In genomic region chr3:107577810-107578390, GRCm38 (mm10) we compare ENCODE assay signal across 21 mouse cellular contexts. TPM values are rescaled to one million over a fixed set of nuclear protein-coding genes. Genes with fewer than 3 reads are reported as not detected.
A peak's percentile ranks its signal among the peaks of the same experiment; 100 is the strongest.
DNase-seq lines count a peak whose midpoint lies in the region; ATAC-seq and TF ChIP-seq lines count a peak whose summit lies in the region.
"Had no signal": no experiment of that assay in that cellular context is flagged by ENCODE, and none has a peak within 500 bp of the region (broad histone marks: within the 10 kb centered on the region; RNA-seq: fewer than 3 reads in every experiment).

No protein-coding gene starts in this region.

- no peak overlapping the region for H3K4me2 ChIP-seq in forebrain, embryonic 11.5 days (ENCODE audit: low read depth, low read length, severe bottlenecking)
- no peak overlapping the region for H3K4me2 ChIP-seq in forebrain, embryonic 16.5 days (ENCODE audit: low read length)
- H3K4me2 ChIP-seq in intestine, postnatal 0 days (replicated peaks; ENCODE audit: low read depth), result no peak overlapping the region
- H3K4me2 ChIP-seq: hindbrain, embryonic 13.5 days; midbrain, embryonic 13.5 days had no signal

- no peaks in the 10 kb centered on the region for H3K79me2 ChIP-seq in MEL (ENCODE audit: control insufficient read depth, insufficient read depth, low read length, poor library complexity)

- no peak for TF ChIP-seq EP300 in MEL (IDR thresholded peaks at IDR 0.05; ENCODE audit: low read depth in 1 of 2, low read length in 2 of 2)

- intact Hi-C loops in heart, postnatal 36 days (cut with DNase I), result no loop called here

- WGBS in forebrain, embryonic 11.5 days, result 36% methylated on average over 3 of the region's 3 CpGs
- 50% methylated on average over 3 of the region's 3 CpGs for WGBS in forebrain, embryonic 16.5 days
- WGBS in intestine, postnatal 0 days, result 7% methylated on average over 3 of the region's 3 CpGs

- DNase-seq in forebrain, embryonic 11.5 days (ENCODE audit: low spot score), result peak; percentile 45
- peak; percentile 6 for DNase-seq in MEL (ENCODE audit: low read depth, low spot score)
- no peak for DNase-seq in heart, postnatal 36 days
- DNase-seq in gastrocnemius, postnatal 4 days (ENCODE audit: low spot score in 2 of 2), result no peak
- DNase-seq in layer of hippocampus, adult 8-10 months (ENCODE audit: low spot score in 2 of 2), result no peak
- DNase-seq: cerebellum, postnatal 25 days; kidney, adult 9 months; lung, postnatal 14 days had no signal

- no peak overlapping the region for H3K4me3 ChIP-seq in forebrain, embryonic 11.5 days (ENCODE audit: low read depth, low read length)
- no peak overlapping the region for H3K4me3 ChIP-seq in forebrain, embryonic 16.5 days (replicated peaks; ENCODE audit: low read length)
- no peak overlapping the region for H3K4me3 ChIP-seq in MEL (ENCODE audit: control insufficient read depth in 1 of 2, insufficient read depth in 1 of 2, low read depth in 2 of 2, low read length in 2 of 2)
- H3K4me3 ChIP-seq in intestine, postnatal 0 days (ENCODE audit: low read depth, low read length), result no peak overlapping the region
- H3K4me3 ChIP-seq: erythroblast, embryonic 14.5 days; hindbrain, embryonic 13.5 days; midbrain, embryonic 13.5 days had no signal

- no peak for TF ChIP-seq POLR2A in MEL (IDR thresholded peaks at IDR 0.05; ENCODE audit: control insufficient read depth in 1 of 2, insufficient read depth in 1 of 2, low read depth in 1 of 2, low read length in 2 of 2, poor library complexity in 1 of 2)

- no peak for TF ChIP-seq RAD21 in MEL (IDR thresholded peaks at IDR 0.05; ENCODE audit: low read depth, low read length)

- no peaks in the 10 kb centered on the region for H3K36me3 ChIP-seq in forebrain, embryonic 11.5 days (ENCODE audit: control insufficient read depth, insufficient read depth, low read length)
- H3K36me3 ChIP-seq in forebrain, embryonic 16.5 days (ENCODE audit: control insufficient read depth, insufficient read depth), result no peaks in the 10 kb centered on the region
- H3K36me3 ChIP-seq in MEL (ENCODE audit: control insufficient read depth in 1 of 2, insufficient read depth in 2 of 2, low read length in 2 of 2), result no peaks in the 10 kb centered on the region
- no peaks in the 10 kb centered on the region for H3K36me3 ChIP-seq in intestine, postnatal 0 days (ENCODE audit: control insufficient read depth, insufficient read depth)
- H3K36me3 ChIP-seq: hindbrain, embryonic 13.5 days; midbrain, embryonic 13.5 days had no signal

- no peak overlapping the region for H3K9ac ChIP-seq in forebrain, embryonic 11.5 days (ENCODE audit: low read length)
- no peak overlapping the region for H3K9ac ChIP-seq in forebrain, embryonic 16.5 days (replicated peaks; ENCODE audit: low read depth, low read length)
- H3K9ac ChIP-seq in MEL (ENCODE audit: control insufficient read depth, low read depth, low read length, poor library complexity, severe bottlenecking), result no peak overlapping the region
- H3K9ac ChIP-seq in intestine, postnatal 0 days (ENCODE audit: low read depth, low read length), result no peak overlapping the region
- H3K9ac ChIP-seq: hindbrain, embryonic 13.5 days; midbrain, embryonic 13.5 days had no signal

- no peak overlapping the region for H3K27ac ChIP-seq in forebrain, embryonic 11.5 days (ENCODE audit: low read depth, low read length)
- H3K27ac ChIP-seq in forebrain, embryonic 16.5 days (ENCODE audit: low read length), result no peak overlapping the region
- H3K27ac ChIP-seq in MEL (ENCODE audit: control insufficient read depth, low read depth, low read length), result no peak overlapping the region
- no peak overlapping the region for H3K27ac ChIP-seq in intestine, postnatal 0 days (ENCODE audit: low read depth, low read length)
- H3K27ac ChIP-seq: hindbrain, embryonic 13.5 days; midbrain, embryonic 13.5 days had no signal

- no peak for ATAC-seq in forebrain, embryonic 11.5 days (replicated peaks; ENCODE audit: low FRiP score)
- no peak for ATAC-seq in forebrain, embryonic 16.5 days
- peak; percentile 63 for ATAC-seq in intestine, postnatal 0 days
- peak; percentile 84 for ATAC-seq in megakaryocyte progenitor cell, adult 5-6 weeks (replicated peaks; ENCODE audit: poor library complexity)

- H3K9me3 ChIP-seq in forebrain, embryonic 11.5 days (ENCODE audit: control insufficient read depth, low read length), result no peaks in the 10 kb centered on the region
- H3K9me3 ChIP-seq in forebrain, embryonic 16.5 days (ENCODE audit: control insufficient read depth, low read length), result no peaks in the 10 kb centered on the region
- H3K9me3 ChIP-seq in MEL (replicated peaks; ENCODE audit: insufficient read depth, low read length), result no peaks in the 10 kb centered on the region
- no peaks in the 10 kb centered on the region for H3K9me3 ChIP-seq in intestine, postnatal 0 days (ENCODE audit: control insufficient read depth)
- H3K9me3 ChIP-seq: hindbrain, embryonic 13.5 days; midbrain, embryonic 13.5 days had no signal

- H3K4me1 ChIP-seq in forebrain, embryonic 11.5 days (replicated peaks; ENCODE audit: control insufficient read depth, insufficient read depth, low read length), result 0 out of 2 replicates have a peak, but pooled peaks cover 2% of the 10 kb centered on the region
- peaks cover 5% of the 10 kb centered on the region for H3K4me1 ChIP-seq in forebrain, embryonic 16.5 days (replicated peaks; ENCODE audit: control insufficient read depth, insufficient read depth, low read length)
- no peaks in the 10 kb centered on the region for H3K4me1 ChIP-seq in MEL (ENCODE audit: control insufficient read depth in 1 of 2, insufficient read depth in 2 of 2, low read length in 2 of 2)
- H3K4me1 ChIP-seq in intestine, postnatal 0 days (replicated peaks; ENCODE audit: control insufficient read depth, insufficient read depth, low read length), result peaks cover 4% of the 10 kb centered on the region; the same call in 1 of the 2 replicates

- peaks cover 33% of the 10 kb centered on the region for H3K27me3 ChIP-seq in forebrain, embryonic 11.5 days (ENCODE audit: control insufficient read depth, insufficient read depth, low read length)
- H3K27me3 ChIP-seq in forebrain, embryonic 16.5 days (replicated peaks; ENCODE audit: control insufficient read depth, insufficient read depth, low read length), result peaks cover 40% of the 10 kb centered on the region
- H3K27me3 ChIP-seq in MEL (ENCODE audit: control insufficient read depth in 1 of 2, insufficient read depth in 2 of 2, low read length in 2 of 2), result peaks cover 0 to 11% of the 10 kb centered on the region in 2 experiments; a peak in 2 of 4 replicates
- peaks cover 43% of the 10 kb centered on the region for H3K27me3 ChIP-seq in intestine, postnatal 0 days (replicated peaks; ENCODE audit: control insufficient read depth, insufficient read depth, low read length)

- TF ChIP-seq CTCF in MEL (IDR thresholded peaks at IDR 0.05 in 2 of 3, conservative IDR thresholded peaks at IDR 0.05 in 1 of 3; ENCODE audit: control insufficient read depth in 1 of 3, insufficient read depth in 1 of 3, low read depth in 2 of 3, low read length in 3 of 3, poor library complexity in 1 of 3, severe bottlenecking in 1 of 3), result no peak
- TF ChIP-seq CTCF in intestine, postnatal 0 days (IDR thresholded peaks at IDR 0.05; ENCODE audit: low read depth), result no peak

RNA-seq across cellular contexts. Expression of gene Alx3, which starts 16.9 kb away (rescaled TPM):
- polyA plus RNA-seq in forebrain, embryonic 11.5 days (2014; fragmentation: Nextera tagmentation; extraction: Ambion mirVana), result 14.7 and 16.9 TPM in 2 replicates
- polyA plus RNA-seq in forebrain, embryonic 16.5 days (2015; fragmentation: Nextera tagmentation; extraction: Ambion mirVana), result 2.7 and 4.9 TPM in 2 replicates
- not detected in 2 replicates for total RNA-seq in MEL (2012; rRNA removed)
- polyA plus RNA-seq in MEL (2012; ENCODE audit: insufficient read depth in 1 of 2, insufficient read length in 2 of 2, low read depth in 1 of 2, low replicate concordance in 2 of 2, missing spikeins in 1 of 2), result not detected
- polyA plus RNA-seq in intestine, postnatal 0 days (2015; fragmentation: Nextera tagmentation; extraction: Ambion mirVana), result not detected in 2 replicates
- total RNA-seq in megakaryocyte progenitor cell, adult 5-6 weeks (2015), result not detected in 2 replicates
- not detected in 2 replicates for total RNA-seq in megakaryocyte progenitor cell, adult 5-6 weeks (2017)
- not detected for total RNA-seq in heart, postnatal 36 days (2021)
- total RNA-seq in gastrocnemius, postnatal 4 days (2021), result not detected
- total RNA-seq in layer of hippocampus, adult 8-10 months (2022), result 1 to 10 TPM in 1 of 4 experiments, under 1 TPM in 2, not detected in 1; 0.45 to 1.4 (median 0.83) TPM
- total RNA-seq: heart, adult 8-10 months had no signal
- polyA plus RNA-seq: erythroblast, embryonic 14.5 days; spleen, adult 2 months had no signal

RNA-seq across cellular contexts. Expression of gene Ubl4b, which starts 23.0 kb away (rescaled TPM):
- polyA plus RNA-seq in forebrain, embryonic 11.5 days (2014; fragmentation: Nextera tagmentation; extraction: Ambion mirVana), result not detected in 2 replicates
- not detected in 2 replicates for polyA plus RNA-seq in forebrain, embryonic 16.5 days (2015; fragmentation: Nextera tagmentation; extraction: Ambion mirVana)
- total RNA-seq in MEL (2012; rRNA removed), result not detected in 2 replicates
- polyA plus RNA-seq in MEL (2012; ENCODE audit: insufficient read depth in 1 of 2, insufficient read length in 2 of 2, low read depth in 1 of 2, low replicate concordance in 2 of 2, missing spikeins in 1 of 2), result not detected
- not detected in 2 replicates for polyA plus RNA-seq in intestine, postnatal 0 days (2015; fragmentation: Nextera tagmentation; extraction: Ambion mirVana)
- total RNA-seq in megakaryocyte progenitor cell, adult 5-6 weeks (2015), result not detected in 2 replicates
- not detected in 2 replicates for total RNA-seq in megakaryocyte progenitor cell, adult 5-6 weeks (2017)
- total RNA-seq in heart, postnatal 36 days (2021), result not detected
- not detected for total RNA-seq in gastrocnemius, postnatal 4 days (2021)
- not detected for total RNA-seq in layer of hippocampus, adult 8-10 months (2022)
- total RNA-seq: heart, adult 8-10 months; layer of hippocampus, postnatal 14 days had no signal
- polyA plus RNA-seq: brain, embryonic 14.5 days; erythroblast, embryonic 14.5 days; hindbrain, embryonic 13.5 days; midbrain, embryonic 13.5 days; neural tube, embryonic 11.5 days; spleen, adult 2 months had no signal

RNA-seq across cellular contexts. Expression of gene Gm10961, which starts 53.2 kb away (rescaled TPM):
- polyA plus RNA-seq in forebrain, embryonic 11.5 days (2014; fragmentation: Nextera tagmentation; extraction: Ambion mirVana), result not detected in 2 replicates
- not detected in 2 replicates for polyA plus RNA-seq in forebrain, embryonic 16.5 days (2015; fragmentation: Nextera tagmentation; extraction: Ambion mirVana)
- not detected in 2 replicates for total RNA-seq in MEL (2012; rRNA removed)
- not detected for polyA plus RNA-seq in MEL (2012; ENCODE audit: insufficient read depth in 1 of 2, insufficient read length in 2 of 2, low read depth in 1 of 2, low replicate concordance in 2 of 2, missing spikeins in 1 of 2)
- not detected in 2 replicates for polyA plus RNA-seq in intestine, postnatal 0 days (2015; fragmentation: Nextera tagmentation; extraction: Ambion mirVana)
- not detected in 2 replicates for total RNA-seq in megakaryocyte progenitor cell, adult 5-6 weeks (2015)
- not detected in 2 replicates for total RNA-seq in megakaryocyte progenitor cell, adult 5-6 weeks (2017)
- not detected for total RNA-seq in heart, postnatal 36 days (2021)
- total RNA-seq in gastrocnemius, postnatal 4 days (2021), result not detected
- not detected for total RNA-seq in layer of hippocampus, adult 8-10 months (2022)
- total RNA-seq: heart, adult 8-10 months; layer of hippocampus, postnatal 14 days had no signal
- polyA plus RNA-seq: brain, embryonic 14.5 days; erythroblast, embryonic 14.5 days; frontal cortex, adult 2 months; hindbrain, embryonic 13.5 days; limb, embryonic 11.5 days; midbrain, embryonic 13.5 days; neural tube, embryonic 11.5 days; spleen, adult 2 months had no signal

RNA-seq across cellular contexts. Expression of gene Strip1, which starts 53.6 kb away (rescaled TPM):
- polyA plus RNA-seq in forebrain, embryonic 11.5 days (2014; fragmentation: Nextera tagmentation; extraction: Ambion mirVana), result 92.2 and 100 TPM in 2 replicates
- 145 and 148 TPM in 2 replicates for polyA plus RNA-seq in forebrain, embryonic 16.5 days (2015; fragmentation: Nextera tagmentation; extraction: Ambion mirVana)
- 19.8 and 20.2 TPM in 2 replicates for total RNA-seq in MEL (2012; rRNA removed)
- 10 to 100 TPM in 1 of 2 experiments, not detected in 1; 32.9 TPM for polyA plus RNA-seq in MEL (2012; ENCODE audit: insufficient read depth in 1 of 2, insufficient read length in 2 of 2, low read depth in 1 of 2, low replicate concordance in 2 of 2, missing spikeins in 1 of 2)
- polyA plus RNA-seq in intestine, postnatal 0 days (2015; fragmentation: Nextera tagmentation; extraction: Ambion mirVana), result 17.8 and 18.0 TPM in 2 replicates
- total RNA-seq in megakaryocyte progenitor cell, adult 5-6 weeks (2015), result 18.5 and 19.7 TPM in 2 replicates
- total RNA-seq in megakaryocyte progenitor cell, adult 5-6 weeks (2017), result 18.5 and 26.1 TPM in 2 replicates
- total RNA-seq in heart, postnatal 36 days (2021), result 10 to 100 TPM; 19.3 to 20.5 TPM
- 10 to 100 TPM; 26.6 to 31.5 TPM for total RNA-seq in gastrocnemius, postnatal 4 days (2021)
- total RNA-seq in layer of hippocampus, adult 8-10 months (2022), result 10 to 100 TPM; 68.0 to 82.8 (median 70.7) TPM

Comparison
In these comparisons a context has a peak if more than half of its experiments do, and no peak if none do; other contexts are left out.
1. ATAC-seq: peak in intestine, postnatal 0 days (single experiment) and megakaryocyte progenitor cell, adult 5-6 weeks (single experiment); none in forebrain, embryonic 11.5 days (single experiment) and forebrain, embryonic 16.5 days (single experiment).
2. DNase-seq: peak in forebrain, embryonic 11.5 days (single experiment) and MEL (single experiment); none in heart, postnatal 36 days (0 of 2), gastrocnemius, postnatal 4 days (0 of 2) and layer of hippocampus, adult 8-10 months (0 of 2).